Mouse (Mus musculus) gonadal fat pad, adult 2 months (tissue): ENCODE results near the gene Adipoq. TPM values are rescaled to one million over a fixed set of nuclear protein-coding genes. Genes with fewer than 3 reads are reported as not detected.

ENCODE experiments used
- DNase-seq: peaks from one replicate; pipeline ENCODE4 v3.0.0-alpha.2; 2012; ENCODE audit warnings: low read depth
- polyA plus RNA-seq: library from polyadenylated mRNA; depleted of rRNA; stranded (reverse); fragments of >200 nt; gene quantifications from 2 replicates; pipeline ENCODE4 v1.2.3, GENCODE M21; 2012; rRNA removed

The Adipoq gene
- polyA plus RNA-seq, 1 experiment, result 1,691 TPM

- no peak for DNase-seq
Observed at GRCm38 (mm10) chr16:23196791-23197190, 50.5 kb downstream of the Adipoq start.

GRCm38 (mm10) chr16:23201498-23201897 is 55.2 kb downstream of the Adipoq start:
- DNase-seq, result no peak

Other genes starting within 250 kb of the Adipoq start
- gene Fetub, start 228.2 kb upstream of the Adipoq start, polyA plus RNA-seq, result 10.9 and 13.7 TPM in 2 replicates
- gene Hrg, start 195.5 kb upstream of the Adipoq start, polyA plus RNA-seq, result 0.57 TPM in 1 of 2 replicates, not detected in the other
- 0.85 and 1.1 TPM in 2 replicates for gene Kng2, start 117.1 kb upstream of the Adipoq start, polyA plus RNA-seq
- 0.04 and 0.91 TPM in 2 replicates for gene Kng1, start 88.7 kb upstream of the Adipoq start, polyA plus RNA-seq
- gene Eif4a2, start 39.1 kb upstream of the Adipoq start, polyA plus RNA-seq, result 149 and 173 TPM in 2 replicates
- gene Rfc4, start 18.8 kb upstream of the Adipoq start, polyA plus RNA-seq, result 0.36 and 1.2 TPM in 2 replicates
- gene St6gal1, start 78.2 kb downstream of the Adipoq start, polyA plus RNA-seq, result 119 and 203 TPM in 2 replicates